Mouse (Mus musculus): Measurements from ENCODE around the gene Cxcr2. TPM values are rescaled to one million over a fixed set of nuclear protein-coding genes. Genes with fewer than 3 reads are reported as not detected.

Gene Cxcr2
- polyA plus RNA-seq (2016; fragmentation: Nextera tagmentation; extraction: Ambion mirVana), result 0.05 and 0.14 TPM in 2 replicates

DNA sequence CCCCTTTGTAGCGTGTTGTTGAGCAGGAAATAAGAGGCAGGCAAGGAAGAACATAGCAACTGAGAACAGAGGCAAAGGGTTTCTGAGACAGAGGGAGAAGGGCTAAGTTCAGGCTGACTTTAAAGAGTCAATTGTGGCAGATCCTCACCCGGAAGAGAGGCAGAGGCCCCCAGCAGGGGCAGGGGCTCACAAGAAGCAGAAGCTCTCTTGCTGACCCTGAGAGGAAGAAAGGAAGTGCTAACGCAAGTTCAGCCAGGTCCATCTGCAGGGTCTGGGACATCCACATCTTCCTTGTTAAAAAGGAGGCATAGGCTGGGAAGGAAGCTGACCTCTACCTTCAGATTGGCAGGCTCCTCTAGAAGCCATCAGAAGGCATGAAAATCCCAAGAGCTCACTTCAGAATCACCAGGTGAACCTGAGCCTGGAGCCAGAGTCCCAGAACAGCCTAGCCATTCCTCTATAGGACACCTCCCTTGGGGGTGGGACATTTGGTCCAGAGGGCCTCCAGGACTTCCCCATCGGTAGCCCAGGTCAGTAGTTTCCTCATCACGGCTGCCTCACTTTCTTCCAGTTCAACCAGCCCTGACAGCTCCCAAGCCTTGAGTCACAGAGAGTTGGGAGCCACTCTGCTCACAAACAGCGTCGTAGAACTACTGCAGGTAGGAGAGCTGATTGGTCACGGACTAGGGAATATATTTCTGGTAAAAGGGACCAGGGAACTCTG, at the start of gene Cxcr2:
Gene Cxcr2 (plus strand): TSS at position 529 of the 724 bp plus-strand sequence.
- no peak for DNase-seq (ENCODE audit: extremely low spot score, low spot score)

DNA sequence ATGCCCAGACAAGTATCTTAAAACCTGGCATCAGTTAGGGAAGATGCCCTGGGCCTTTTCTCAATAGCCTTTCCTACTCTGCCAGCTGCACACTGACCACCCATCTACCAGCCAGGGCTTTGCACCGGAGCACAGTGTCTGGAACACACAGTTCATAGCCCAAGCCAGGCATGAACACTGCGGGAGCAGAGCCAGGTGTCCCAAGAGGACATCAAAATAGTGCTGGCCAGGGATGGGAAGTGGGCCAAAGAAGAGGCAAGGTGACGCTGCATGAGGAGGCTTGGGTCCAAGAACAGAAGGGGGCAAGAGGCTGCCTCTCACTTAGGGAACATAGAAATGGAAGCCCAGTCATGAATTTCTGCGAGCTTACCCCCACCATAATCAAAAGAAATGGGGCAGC, 48.1 kb upstream of the Cxcr2 start:
- H3K27ac ChIP-seq, result 0 out of 2 replicates have a peak overlapping the region, but pooled peaks have one; percentile 56
- H3K36me3 ChIP-seq (replicated peaks), result no peaks in the 10 kb centered on the region
- peaks cover 33% of the 10 kb centered on the region for H3K27me3 ChIP-seq (ENCODE audit: poor library complexity, severe bottlenecking)
- H3K4me3 ChIP-seq, result no peak overlapping the region
- 90% methylated on average over 4 of the region's 4 CpGs for WGBS
- H3K9me3 ChIP-seq, result no peaks in the 10 kb centered on the region
- DNase-seq (ENCODE audit: extremely low spot score, low spot score), result no peak
- H3K4me1 ChIP-seq, result peaks cover 77% of the 10 kb centered on the region

More for the DNA sequence above, at the start of gene Cxcr2:
- no peaks in the 10 kb centered on the region for H3K27me3 ChIP-seq (ENCODE audit: poor library complexity, severe bottlenecking)
- H3K4me1 ChIP-seq, result no peaks in the 10 kb centered on the region
- H3K4me3 ChIP-seq, result no peak within 1 kb of the TSS
- no peaks in the 10 kb centered on the region for H3K9me3 ChIP-seq
- WGBS, result 82% methylated on average over 8 of the region's 8 CpGs
- H3K36me3 ChIP-seq (replicated peaks), result no peaks in the 10 kb centered on the region
- no peak within 1 kb of the TSS for H3K27ac ChIP-seq

DNA sequence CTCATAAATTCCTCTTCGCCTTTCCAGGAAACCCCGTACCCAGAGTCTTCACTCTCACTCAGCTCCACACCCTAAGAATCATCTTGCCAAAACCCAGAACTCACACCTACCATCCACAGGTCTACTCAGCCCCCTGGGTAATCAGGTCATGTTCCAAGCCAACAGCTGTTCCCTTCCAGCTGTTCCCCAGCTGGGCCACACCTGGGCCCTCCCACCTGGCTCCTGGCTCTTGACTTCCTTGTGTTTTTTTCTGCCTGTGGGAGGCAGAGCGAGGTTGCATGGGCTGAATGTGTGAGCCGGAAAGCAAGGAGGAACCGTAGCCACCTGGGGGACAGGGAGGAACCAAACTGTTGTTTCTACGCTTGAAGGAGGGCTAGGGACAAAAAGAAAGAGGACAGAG, 47.6 kb upstream of the Cxcr2 start:
- Histone ChIP-seq H3K27me3 (ENCODE audit: poor library complexity, severe bottlenecking) (peaks cover 31% of the 10 kb centered on the region), H3K27ac (peak overlapping the region; percentile 56), H3K9me3 (no peaks in the 10 kb centered on the region), H3K4me3 (no peak overlapping the region), H3K36me3 (replicated peaks) (no peaks in the 10 kb centered on the region), H3K4me1 (peaks cover 80% of the 10 kb centered on the region)
- WGBS, result 69% methylated on average over 6 of the region's 6 CpGs
- no peak for DNase-seq (ENCODE audit: extremely low spot score, low spot score)

DNA sequence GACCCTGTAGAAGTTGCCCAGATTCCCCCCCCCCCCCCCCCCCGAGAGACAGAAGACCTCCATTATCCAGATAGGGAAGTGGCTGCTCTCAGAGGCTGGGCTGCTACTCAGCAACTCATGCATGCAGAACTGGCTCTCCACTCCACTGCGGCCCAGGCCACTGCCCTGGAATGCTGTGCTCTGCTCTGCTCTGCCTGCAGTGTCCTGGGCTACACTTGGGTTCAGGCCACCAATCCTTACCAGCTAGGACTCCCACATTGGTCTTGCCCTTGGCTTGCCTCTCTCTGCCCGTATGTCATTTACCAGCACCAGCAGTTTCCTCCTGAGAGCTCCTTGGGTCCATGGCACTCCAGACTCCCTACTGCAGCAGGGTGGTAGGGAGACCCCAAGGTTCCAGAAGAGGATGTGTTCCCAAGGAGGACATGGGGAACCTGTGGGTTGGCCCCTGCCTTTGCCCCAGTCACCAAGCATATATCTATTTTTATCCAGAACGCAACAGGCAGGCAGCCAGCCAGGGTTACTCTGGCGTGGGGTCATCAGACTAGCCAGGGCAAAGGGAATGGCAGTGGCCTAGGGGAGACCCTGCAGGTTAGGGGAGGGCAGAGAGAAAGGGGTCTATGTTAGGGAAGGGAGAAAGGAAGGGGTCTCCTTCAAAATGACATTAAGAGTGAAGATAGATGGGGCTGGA, 45.7 kb upstream of the Cxcr2 start:
- H3K27me3 ChIP-seq (ENCODE audit: poor library complexity, severe bottlenecking), result peaks cover 30% of the 10 kb centered on the region
- WGBS, result 69% methylated on average over 5 of the region's 5 CpGs
- H3K4me3 ChIP-seq, result no peak overlapping the region
- no peaks in the 10 kb centered on the region for H3K36me3 ChIP-seq (replicated peaks)
- peaks cover 87% of the 10 kb centered on the region for H3K4me1 ChIP-seq
- H3K27ac ChIP-seq, result peak overlapping the region; percentile 51
- no peak for DNase-seq (ENCODE audit: extremely low spot score, low spot score)
- H3K9me3 ChIP-seq, result no peaks in the 10 kb centered on the region

DNA sequence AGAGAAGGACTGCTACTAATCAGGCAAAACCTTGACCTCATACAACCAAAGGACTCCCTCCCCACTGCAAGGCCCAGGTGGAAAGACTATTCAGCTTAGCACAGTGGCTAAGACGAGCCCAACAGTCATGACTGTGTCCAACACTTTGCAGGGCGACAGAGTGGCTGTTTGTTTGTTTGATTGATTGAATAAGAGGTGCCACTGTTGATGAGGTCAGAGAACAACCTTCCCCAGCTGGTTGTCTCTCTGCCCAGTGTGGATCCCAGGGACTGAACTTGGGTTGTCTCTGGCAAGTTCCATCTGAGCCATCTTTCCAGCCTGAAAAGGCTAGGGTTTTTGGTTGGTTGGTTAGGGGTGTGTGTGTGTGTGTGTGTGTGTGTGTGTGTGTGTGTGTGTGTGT, 44.1 kb upstream of the Cxcr2 start:
- Histone ChIP-seq H3K9me3 (no peaks in the 10 kb centered on the region), H3K4me3 (no peak overlapping the region), H3K27me3 (ENCODE audit: poor library complexity, severe bottlenecking) (peaks cover 37% of the 10 kb centered on the region), H3K4me1 (peaks cover 74% of the 10 kb centered on the region), H3K27ac (peak overlapping the region; percentile 81), H3K36me3 (replicated peaks) (no peaks in the 10 kb centered on the region)
- 51% methylated on average over 2 of the region's 2 CpGs for WGBS
- no peak for DNase-seq (ENCODE audit: extremely low spot score, low spot score)

DNA sequence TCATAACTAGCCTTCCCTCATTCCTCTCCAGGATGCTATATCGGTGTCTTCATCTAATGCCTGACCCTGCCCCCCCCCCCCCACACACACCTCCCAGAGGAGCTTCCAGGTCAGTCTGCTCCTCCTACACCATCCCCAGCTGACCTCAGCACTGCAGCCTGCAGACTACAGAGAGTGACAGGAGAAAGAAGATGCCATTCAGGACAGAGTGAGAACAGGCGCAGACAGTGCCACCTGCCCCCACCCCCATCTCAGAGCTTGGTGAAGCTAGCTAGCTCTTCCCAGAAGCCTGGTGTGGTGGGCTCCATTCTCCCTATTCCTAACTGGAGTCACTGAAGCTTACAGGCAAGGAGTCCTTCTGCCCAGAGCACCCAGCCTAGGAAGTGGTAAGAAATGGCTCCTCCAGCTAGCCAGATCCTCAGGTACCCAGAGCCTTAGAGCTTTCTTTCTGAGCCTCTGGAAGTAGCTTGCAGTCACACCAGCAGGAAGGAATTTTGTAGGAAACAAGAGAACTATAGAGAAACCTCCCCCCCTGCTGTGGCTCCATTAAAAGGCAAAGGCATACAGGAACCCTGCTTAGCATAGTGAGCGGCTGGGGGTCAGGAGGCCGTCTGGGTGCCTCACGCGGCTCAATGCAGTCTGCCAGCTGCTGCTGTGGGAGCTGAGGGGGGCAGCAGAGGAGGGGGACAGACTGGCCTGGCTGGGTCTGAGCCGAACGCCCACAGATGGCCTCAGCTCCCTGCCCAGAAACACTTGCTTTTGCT, 42.7 kb upstream of the Cxcr2 start:
- 6% methylated on average over 8 of the region's 8 CpGs for WGBS
- Histone ChIP-seq H3K36me3 (replicated peaks) (no peaks in the 10 kb centered on the region), H3K27ac (peak overlapping the region; percentile 81), H3K27me3 (ENCODE audit: poor library complexity, severe bottlenecking) (peaks cover 37% of the 10 kb centered on the region), H3K4me1 (peaks cover 66% of the 10 kb centered on the region), H3K9me3 (no peaks in the 10 kb centered on the region), H3K4me3 (peak overlapping the region; percentile 11)
- DNase-seq (ENCODE audit: extremely low spot score, low spot score), result peak; percentile 69

DNA sequence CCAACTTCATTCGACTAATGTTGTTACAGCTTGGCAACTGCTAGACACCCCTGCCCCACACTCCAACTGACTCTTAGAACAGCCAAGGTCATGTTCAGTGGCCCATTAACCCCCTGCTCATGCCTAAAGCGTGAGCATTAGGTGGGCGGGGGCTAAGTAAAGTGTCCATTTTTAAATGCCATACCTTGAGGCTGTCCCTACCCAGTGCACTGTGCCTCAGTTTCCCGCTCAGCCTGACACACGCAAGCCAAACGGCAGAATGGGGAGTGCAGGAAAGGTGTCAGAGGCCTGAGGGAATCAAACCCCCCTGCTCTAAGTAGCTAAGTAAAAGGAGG, 42.1 kb upstream of the Cxcr2 start:
- Histone ChIP-seq H3K4me1 (peaks cover 61% of the 10 kb centered on the region), H3K36me3 (replicated peaks) (no peaks in the 10 kb centered on the region), H3K9me3 (no peaks in the 10 kb centered on the region), H3K4me3 (peak overlapping the region; percentile 11), H3K27me3 (ENCODE audit: poor library complexity, severe bottlenecking) (peaks cover 31% of the 10 kb centered on the region), H3K27ac (peak overlapping the region; percentile 81)
- DNase-seq (ENCODE audit: extremely low spot score, low spot score), result no peak
- WGBS, result 13% methylated on average over 6 of the region's 6 CpGs

DNA sequence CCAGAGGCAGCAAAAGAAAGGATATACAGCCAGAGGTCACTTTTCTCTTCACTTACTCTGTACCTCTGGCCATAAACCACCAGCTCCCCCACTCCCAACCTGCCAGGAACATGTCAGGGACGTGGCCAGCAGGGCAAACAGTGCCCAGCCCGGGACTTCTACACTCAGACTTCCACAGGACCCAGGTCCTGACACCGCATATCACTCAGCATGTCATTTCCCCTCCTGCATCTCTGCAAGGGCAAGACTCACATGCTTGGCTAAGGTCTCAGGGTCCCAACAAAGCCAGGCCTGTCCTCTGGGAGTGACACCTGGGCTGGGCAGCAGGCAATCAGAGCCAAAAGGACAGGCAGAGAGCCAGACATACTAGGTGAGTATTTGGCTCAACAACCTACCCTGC, 40.7 kb upstream of the Cxcr2 start:
- peaks cover 51% of the 10 kb centered on the region for H3K4me1 ChIP-seq
- H3K27ac ChIP-seq, result peak overlapping the region; percentile 81; the same call in 1 of the 2 replicates
- no peaks in the 10 kb centered on the region for H3K9me3 ChIP-seq
- 64% methylated on average over 3 of the region's 3 CpGs for WGBS
- DNase-seq (ENCODE audit: extremely low spot score, low spot score), result no peak
- no peaks in the 10 kb centered on the region for H3K36me3 ChIP-seq (replicated peaks)
- peaks cover 29% of the 10 kb centered on the region for H3K27me3 ChIP-seq (ENCODE audit: poor library complexity, severe bottlenecking)
- no peak overlapping the region for H3K4me3 ChIP-seq

DNA sequence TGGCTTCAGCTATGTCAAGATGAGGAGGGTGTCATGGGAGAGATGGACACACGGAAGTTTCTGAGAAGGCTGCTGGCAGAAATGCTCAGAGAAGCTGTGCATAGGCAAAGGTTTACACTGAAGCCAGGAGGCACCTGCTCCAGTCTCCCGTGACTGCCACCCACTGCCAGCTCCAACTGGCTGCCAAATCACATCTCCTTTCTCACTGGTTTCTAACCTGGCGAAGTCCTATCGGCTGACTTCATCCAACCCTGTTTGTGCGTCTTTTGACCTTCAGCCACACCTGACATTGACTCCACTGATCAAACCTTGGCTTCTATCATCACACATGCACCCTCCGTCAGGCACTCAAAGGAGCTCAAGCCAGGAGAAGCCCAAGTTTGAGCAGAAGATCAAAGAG, 35.9 kb upstream of the Cxcr2 start:
- Histone ChIP-seq H3K4me3 (no peak overlapping the region), H3K27ac (no peak overlapping the region), H3K4me1 (peaks cover 9% of the 10 kb centered on the region), H3K36me3 (replicated peaks) (no peaks in the 10 kb centered on the region), H3K9me3 (no peaks in the 10 kb centered on the region), H3K27me3 (ENCODE audit: poor library complexity, severe bottlenecking) (peaks cover 38% of the 10 kb centered on the region)
- 90% methylated on average over 6 of the region's 6 CpGs for WGBS
- no peak for DNase-seq (ENCODE audit: extremely low spot score, low spot score)

DNA sequence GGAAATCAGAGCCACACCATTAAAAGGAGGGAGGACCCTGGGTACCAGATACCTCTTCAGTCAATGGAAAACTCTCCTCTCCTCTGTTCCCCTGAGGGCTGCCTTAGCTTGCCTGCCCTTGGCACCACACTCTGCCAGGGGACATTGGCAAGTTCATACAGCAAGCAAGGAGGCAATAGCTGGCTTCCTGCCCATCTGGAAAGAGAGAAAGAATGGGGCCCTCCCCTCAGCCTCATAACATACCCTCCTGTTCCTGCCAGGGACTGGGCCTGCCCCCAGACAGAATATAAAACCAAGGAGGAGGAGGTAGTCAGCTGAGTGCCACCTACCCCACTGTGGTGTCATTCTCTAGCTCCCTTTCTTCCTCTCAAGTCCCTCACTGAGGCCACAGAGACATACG, 34.7 kb upstream of the Cxcr2 start:
- no peak for DNase-seq (ENCODE audit: extremely low spot score, low spot score)
- 93% methylated on average over 1 of the region's 1 CpGs for WGBS
- no peak overlapping the region for H3K4me3 ChIP-seq
- no peak overlapping the region for H3K27ac ChIP-seq
- peaks cover 41% of the 10 kb centered on the region for H3K27me3 ChIP-seq (ENCODE audit: poor library complexity, severe bottlenecking)
- peaks cover 11% of the 10 kb centered on the region for H3K4me1 ChIP-seq
- H3K36me3 ChIP-seq (replicated peaks), result no peaks in the 10 kb centered on the region
- no peaks in the 10 kb centered on the region for H3K9me3 ChIP-seq

DNA sequence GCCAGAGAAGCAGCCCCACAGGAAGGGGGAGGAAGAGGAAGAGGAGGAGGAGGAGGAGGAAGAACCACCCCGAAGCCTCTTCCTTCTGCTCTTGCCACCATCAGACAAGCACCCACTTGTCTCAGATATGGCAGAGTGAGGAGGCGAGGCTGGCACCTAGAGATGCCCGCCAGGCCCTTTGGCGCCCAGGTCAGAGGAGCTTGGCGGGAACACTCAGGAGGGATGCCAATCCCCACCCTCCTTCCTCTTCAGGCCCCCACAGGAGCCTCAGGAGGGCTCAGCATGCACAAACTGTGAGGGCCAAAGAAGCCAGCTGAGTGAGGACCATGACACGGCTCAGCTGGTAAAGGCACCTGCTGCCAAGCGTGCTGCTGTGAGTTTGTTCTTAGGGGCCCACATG, 32.7 kb upstream of the Cxcr2 start:
- H3K27me3 ChIP-seq (ENCODE audit: poor library complexity, severe bottlenecking), result peaks cover 61% of the 10 kb centered on the region
- H3K36me3 ChIP-seq (replicated peaks), result no peaks in the 10 kb centered on the region
- no peak overlapping the region for H3K27ac ChIP-seq
- H3K9me3 ChIP-seq, result no peaks in the 10 kb centered on the region
- H3K4me1 ChIP-seq, result peaks cover 24% of the 10 kb centered on the region
- H3K4me3 ChIP-seq, result no peak overlapping the region
- WGBS, result 83% methylated on average over 7 of the region's 7 CpGs
- DNase-seq (ENCODE audit: extremely low spot score, low spot score), result no peak

DNA sequence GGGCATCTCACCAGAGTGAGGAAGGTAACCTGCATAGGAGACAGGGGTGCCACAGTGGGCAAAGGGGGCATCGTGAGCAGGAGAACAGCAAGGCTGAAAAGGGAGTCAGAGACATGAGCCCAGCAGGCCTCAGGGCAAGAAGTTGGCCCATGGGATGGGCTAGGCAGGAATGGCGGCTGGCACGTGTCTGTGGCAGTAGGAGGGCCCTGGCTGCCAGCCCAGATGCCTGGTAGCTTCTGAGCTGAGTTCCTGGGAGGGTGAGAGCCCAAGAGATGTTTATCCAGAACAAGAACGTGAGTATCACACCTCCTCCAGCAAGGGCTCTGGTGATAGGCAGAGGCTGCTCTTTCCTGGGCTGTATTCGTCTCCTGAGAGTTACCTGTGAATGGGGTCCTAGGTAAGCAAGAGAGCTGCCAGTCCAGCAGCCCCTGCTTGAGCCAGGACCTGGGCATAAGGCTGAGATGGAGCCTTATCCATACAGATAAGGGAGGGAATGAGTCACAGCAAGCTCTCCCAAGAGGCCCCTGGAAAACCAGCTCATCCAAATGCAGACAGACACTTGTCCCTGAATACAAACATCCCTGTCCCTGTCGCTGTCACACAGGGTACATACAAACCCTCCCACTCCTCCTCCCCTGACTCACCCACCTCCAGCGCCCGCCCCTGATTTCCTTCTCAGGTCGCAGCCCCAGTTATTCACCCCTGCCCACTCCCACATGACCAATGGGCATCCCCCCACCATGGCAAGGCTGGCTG, 31.8 kb upstream of the Cxcr2 start:
- H3K4me3 ChIP-seq, result no peak overlapping the region

More for the DNA sequence above, 31.8 kb upstream of the Cxcr2 start:
- peaks cover 65% of the 10 kb centered on the region for H3K27me3 ChIP-seq (ENCODE audit: poor library complexity, severe bottlenecking)
- H3K4me1 ChIP-seq, result peaks cover 24% of the 10 kb centered on the region
- no peaks in the 10 kb centered on the region for H3K9me3 ChIP-seq
- DNase-seq (ENCODE audit: extremely low spot score, low spot score), result no peak
- H3K27ac ChIP-seq, result peak overlapping the region; percentile 1; the same call in 1 of the 2 replicates
- no peaks in the 10 kb centered on the region for H3K36me3 ChIP-seq (replicated peaks)
- 69% methylated on average over 9 of the region's 9 CpGs for WGBS
